Mouse (Mus musculus) urinary bladder, postnatal 25 days (tissue): ENCODE results near the gene Zfp977.
"Not testable (repeated sequence)": the region's sequence is repeated elsewhere in the genome, so short reads cannot be mapped to it uniquely, and the experiment has no call there.

Experiments used
- DNase-seq: peaks from one replicate; pipeline ENCODE4 v3.0.0; 2022; ENCODE audit warnings: low spot score

Zfp977 gene

GRCm38 (mm10) chr7:42592413-42592812 lies at the start of gene Zfp977:
Zfp977 (minus strand) TSS chr7:42592547.
- not testable (repeated sequence) for DNase-seq

- DNase-seq, result not testable (repeated sequence)
Observed at GRCm38 (mm10) chr7:42631031-42631430, 38.7 kb upstream of the Zfp977 start.

GRCm38 (mm10) chr7:42595666-42596065 lies 3.3 kb upstream of the Zfp977 start:
- DNase-seq, result not testable (repeated sequence)

GRCm38 (mm10) chr7:42591311-42591710 lies 1.0 kb downstream of the Zfp977 start:
- DNase-seq, result not testable (repeated sequence)

GRCm38 (mm10) chr7:42578488-42578887 lies 13.9 kb downstream of the Zfp977 start, which contains the start of gene Gm21028:
Gm21028 (minus strand) TSS chr7:42578588.
- DNase-seq, result no peak

GRCm38 (mm10) chr7:42551766-42552165 lies 40.6 kb downstream of the Zfp977 start:
- no peak for DNase-seq
